Mouse (Mus musculus): ENCODE data around the gene Slc48a1. TPM values are rescaled to one million over a fixed set of nuclear protein-coding genes. Genes with fewer than 3 reads are reported as not detected.

Slc48a1 gene
- 98.2 and 116 TPM in 2 replicates for polyA plus RNA-seq (2015; fragmentation: Nextera tagmentation; extraction: Ambion mirVana)

DNA sequence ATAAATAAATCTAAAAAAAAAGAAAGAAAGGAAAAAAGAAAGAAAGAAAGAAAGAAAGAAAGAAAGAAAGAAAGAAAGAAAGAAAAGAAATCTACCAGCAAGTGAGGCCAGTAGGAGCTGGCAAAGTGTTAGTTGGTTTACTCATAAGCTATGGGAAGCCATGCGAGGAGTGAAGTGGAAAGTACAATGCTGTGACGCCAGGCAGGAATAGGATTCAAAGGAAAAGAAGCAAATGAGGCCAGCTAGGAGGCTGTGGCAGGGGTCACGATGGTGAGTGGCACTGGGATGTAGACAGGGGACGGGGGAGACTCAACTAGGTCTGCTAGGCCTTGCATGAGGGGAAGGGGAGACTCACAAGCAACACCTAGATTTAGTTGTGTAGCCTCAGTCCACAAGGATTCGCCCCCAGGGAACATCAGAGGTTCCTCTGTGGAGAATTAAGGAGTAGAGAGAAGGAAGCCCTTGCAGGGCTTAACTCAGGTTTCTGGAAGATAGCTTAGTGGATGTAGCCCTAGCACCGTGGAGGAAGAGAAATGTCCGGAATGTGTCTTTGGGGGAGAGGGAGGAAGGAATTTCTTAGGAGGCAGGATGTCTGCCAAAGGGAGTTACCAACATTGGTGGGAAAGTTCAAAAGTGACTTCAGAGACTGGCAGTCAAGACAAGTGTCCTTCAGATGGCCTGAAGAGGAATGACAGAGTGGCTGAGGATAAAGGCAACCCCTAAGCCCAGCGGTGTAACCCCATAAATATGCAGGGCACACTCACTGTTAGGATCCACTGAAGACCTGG lies at the start of gene Slc48a1:
Slc48a1 (plus strand) TSS at position 210 of the 788 bp plus-strand sequence.

DNA sequence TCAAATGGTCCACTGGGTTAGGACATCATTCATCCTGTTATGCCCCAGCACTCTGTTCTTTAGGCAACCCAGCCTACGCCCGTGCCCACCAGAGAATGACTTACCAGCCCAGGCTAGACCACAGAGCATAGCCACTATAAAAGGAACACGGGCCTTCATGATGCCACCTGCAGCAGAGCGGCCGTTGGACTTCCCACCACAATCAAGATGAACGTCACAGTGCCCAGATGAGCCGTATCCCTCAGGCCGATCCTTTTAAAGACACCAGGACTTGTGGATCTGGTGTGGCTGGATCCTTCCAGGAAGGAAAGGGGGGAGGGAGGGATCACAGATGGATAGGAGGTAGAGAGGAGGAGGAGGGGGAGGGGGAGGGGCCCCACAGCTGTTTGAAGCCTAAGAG lies 47.2 kb upstream of the Slc48a1 start, which contains the start of gene Endou:
Endou (minus strand) TSS at position 229 of the 400 bp plus-strand sequence.

DNA sequence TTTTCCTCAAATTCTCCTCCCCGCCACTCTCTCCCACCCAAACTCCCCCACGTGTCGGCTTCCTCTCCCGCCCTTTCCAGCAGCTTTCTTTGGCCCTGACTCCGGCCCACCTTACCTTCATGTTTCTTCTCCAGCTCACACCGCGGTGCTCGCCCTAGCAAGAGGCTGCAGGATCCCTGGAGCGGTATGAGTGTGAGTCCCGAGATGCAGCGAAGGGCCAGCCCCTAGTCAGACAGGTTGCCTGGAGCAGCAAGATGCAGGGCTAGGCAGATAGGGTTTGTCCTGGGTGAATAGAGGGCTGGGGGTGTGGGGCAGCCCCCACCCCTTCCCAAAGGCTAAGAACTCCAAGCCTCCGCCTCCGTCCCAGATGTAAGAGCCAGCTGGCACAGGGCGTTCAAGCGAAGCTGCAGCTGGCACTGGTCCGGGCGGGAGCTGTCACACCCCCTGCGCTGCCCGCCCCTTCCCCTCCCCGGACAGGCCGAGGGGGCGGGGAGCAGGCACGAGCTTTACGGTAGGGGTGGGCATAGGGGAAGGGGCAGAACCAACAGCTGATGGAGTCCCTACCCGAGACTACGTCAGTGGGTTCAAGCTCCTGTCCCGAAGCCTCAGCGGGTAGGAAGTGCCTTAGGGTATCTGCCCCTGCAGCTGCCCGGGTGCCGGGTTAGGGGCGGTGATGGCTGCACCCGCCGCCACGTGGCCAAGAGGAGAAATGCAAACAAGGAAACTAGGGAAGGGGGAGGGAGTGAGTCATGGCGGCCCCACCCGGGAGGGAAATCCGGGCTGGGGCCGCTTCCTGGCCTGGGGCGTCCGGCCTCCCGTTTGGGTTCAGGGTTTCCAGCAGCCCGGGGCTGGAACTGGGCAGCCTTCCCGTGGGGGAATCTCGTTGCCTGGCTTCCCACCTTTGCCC lies 10.8 kb upstream of the Slc48a1 start, which contains the start of gene Rapgef3:
Rapgef3 (minus strand) TSS at position 693 of the 907 bp plus-strand sequence.

Other genes starting within 250 kb of the Slc48a1 start
- gene Rpap3, start 72.7 kb upstream of the Slc48a1 start, polyA plus RNA-seq (2015; fragmentation: Nextera tagmentation; extraction: Ambion mirVana) = 28.5 and 33.0 TPM in 2 replicates
- gene Endou, start 47.2 kb upstream of the Slc48a1 start, polyA plus RNA-seq (2015; fragmentation: Nextera tagmentation; extraction: Ambion mirVana) = 4.4 and 4.8 TPM in 2 replicates
- 13.5 and 15.2 TPM in 2 replicates for gene Rapgef3, start 10.5 kb upstream of the Slc48a1 start, polyA plus RNA-seq (2015; fragmentation: Nextera tagmentation; extraction: Ambion mirVana)
- gene Hdac7, start 66.0 kb downstream of the Slc48a1 start, polyA plus RNA-seq (2015; fragmentation: Nextera tagmentation; extraction: Ambion mirVana) = 18.7 and 19.6 TPM in 2 replicates
- gene Vdr, start 132.1 kb downstream of the Slc48a1 start, polyA plus RNA-seq (2015; fragmentation: Nextera tagmentation; extraction: Ambion mirVana) = 0.39 and 0.45 TPM in 2 replicates
- 35.4 and 35.7 TPM in 2 replicates for gene Tmem106c, start 185.7 kb downstream of the Slc48a1 start, polyA plus RNA-seq (2015; fragmentation: Nextera tagmentation; extraction: Ambion mirVana)
- gene Col2a1, start 226.2 kb downstream of the Slc48a1 start, polyA plus RNA-seq (2015; fragmentation: Nextera tagmentation; extraction: Ambion mirVana) = 0.24 and 0.35 TPM in 2 replicates

Measured in urinary bladder, postnatal 0 days (tissue).